Mouse (Mus musculus) limb, embryonic 15.5 days (tissue): ENCODE results near the gene Tpcn1. TPM values are rescaled to one million over a fixed set of nuclear protein-coding genes. Genes with fewer than 3 reads are reported as not detected.
A peak's percentile ranks its signal among the peaks of the same experiment; 100 is the strongest.
"Not testable (repeated sequence)": the region's sequence is repeated elsewhere in the genome, so short reads cannot be mapped to it uniquely, and the experiment has no call there.

ENCODE experiments used
- ATAC-seq: fragments of 200-750 bp; cut with Nextera tagmentation; 2 replicates; pipeline ENCODE4 v1.8.0; 2017; ENCODE audit warnings: low read depth, moderate TSS enrichment; ENCODE audit not compliant: insufficient number of reproducible peaks, low FRiP score, low TSS enrichment
- H3K27ac ChIP-seq: fragments of 300-500 bp; sonication (generic); 2 replicates; pipeline ENCODE4 v1.5.1; 2015; ENCODE audit warnings: moderate library complexity, mild to moderate bottlenecking, inconsistent platforms
- H3K27me3 ChIP-seq: fragments of 300-500 bp; sonication (generic); 2 replicates; pipeline ENCODE4 v1.6.1; 2015; ENCODE audit warnings: inconsistent platforms
- H3K36me3 ChIP-seq: fragments of 300-500 bp; sonication (generic); 2 replicates; pipeline ENCODE4 v1.6.1; 2015; ENCODE audit warnings: inconsistent platforms
- H3K4me1 ChIP-seq: fragments of 300-500 bp; sonication (generic); 2 replicates; pipeline ENCODE4 v1.6.1; 2015; ENCODE audit warnings: inconsistent platforms
- H3K4me2 ChIP-seq: fragments of 300-500 bp; sonication (generic); 2 replicates; pipeline ENCODE4 v1.6.1; 2015; ENCODE audit warnings: mild to moderate bottlenecking, inconsistent platforms
- H3K4me3 ChIP-seq: fragments of 300-500 bp; sonication (generic); 2 replicates; pipeline ENCODE4 v1.5.1; 2015; ENCODE audit warnings: mild to moderate bottlenecking, inconsistent platforms
- H3K9ac ChIP-seq: fragments of 300-500 bp; sonication (generic); 2 replicates; pipeline ENCODE4 v1.6.1; 2015; ENCODE audit warnings: inconsistent platforms
- H3K9me3 ChIP-seq: fragments of 300-500 bp; sonication (generic); 2 replicates; pipeline ENCODE4 v1.6.1; 2016; ENCODE audit warnings: inconsistent platforms
- WGBS: fragments of 180-500 bp; shearing (Covaris S2); methylation state at CpG from one replicate; pipeline ENCODE4 v1.1.7; 2015; 5-methylcytosine and 5-hydroxymethylcytosine counted together
- polyA plus RNA-seq: library from polyadenylated mRNA; unstranded; fragments of >200 nt; fragmentation: Nextera tagmentation; extraction: Ambion mirVana; gene quantifications from 2 replicates; pipeline ENCODE4 v1.2.1, GENCODE M21; 2015

Tpcn1 gene
- polyA plus RNA-seq, 1 experiment from 2014 or later, result 25.4 TPM

- no peaks in the 10 kb centered on the region for H3K9me3 ChIP-seq
- H3K9ac ChIP-seq, result peak overlapping the region; percentile 83
- H3K4me2 ChIP-seq, result peak overlapping the region; percentile 91
- 8% methylated on average over 12 of the region's 12 CpGs for WGBS
- no peak overlapping the region for H3K27ac ChIP-seq
- ATAC-seq, result no peak
- no peaks in the 10 kb centered on the region for H3K27me3 ChIP-seq
- peaks cover 31% of the 10 kb centered on the region for H3K4me1 ChIP-seq
- H3K4me3 ChIP-seq, result peak overlapping the region; percentile 81
- 0 out of 2 replicates have a peak, but pooled peaks cover 6% of the 10 kb centered on the region for H3K36me3 ChIP-seq
These were observed 85.8 kb downstream of the Tpcn1 start for GRCm38 (mm10) chr5:120502675-120503143.

- peak overlapping the region; percentile 91 for H3K4me2 ChIP-seq
- 59% methylated on average over 9 of the region's 9 CpGs for WGBS
These were observed 86.3 kb downstream of the Tpcn1 start for GRCm38 (mm10) chr5:120502147-120502621.

GRCm38 (mm10) chr5:120500609-120501008 lies 87.9 kb downstream of the Tpcn1 start:
- not testable (repeated sequence) for H3K27me3 ChIP-seq, H3K9me3 ChIP-seq, H3K9ac ChIP-seq, H3K27ac ChIP-seq, ATAC-seq, H3K4me2 ChIP-seq, H3K4me3 ChIP-seq
- 88% methylated on average over 9 of the region's 9 CpGs for WGBS
- Histone ChIP-seq H3K4me1 (peaks cover 24% of the 10 kb centered on the region), H3K36me3 (0 out of 2 replicates have a peak, but pooled peaks cover 14% of the 10 kb centered on the region)

More at GRCm38 (mm10) chr5:120502147-120502621, 86.3 kb downstream of the Tpcn1 start:
- Histone ChIP-seq H3K4me3 (peak overlapping the region; percentile 81), H3K9me3 (no peaks in the 10 kb centered on the region), H3K4me1 (peaks cover 31% of the 10 kb centered on the region), H3K27ac (no peak overlapping the region), H3K36me3 (0 out of 2 replicates have a peak, but pooled peaks cover 6% of the 10 kb centered on the region), H3K27me3 (no peaks in the 10 kb centered on the region), H3K9ac (0 out of 2 replicates have a peak overlapping the region, but pooled peaks have one; percentile 83)
- ATAC-seq, result no peak

GRCm38 (mm10) chr5:120499202-120499601 lies 89.3 kb downstream of the Tpcn1 start:
- H3K27me3 ChIP-seq, result no peaks in the 10 kb centered on the region
- no peak overlapping the region for H3K27ac ChIP-seq
- 70% methylated on average over 4 of the region's 4 CpGs for WGBS
- H3K4me3 ChIP-seq, result no peak overlapping the region
- no peak for ATAC-seq
- H3K9ac ChIP-seq, result no peak overlapping the region
- no peak overlapping the region for H3K4me2 ChIP-seq
- peaks cover 18% of the 10 kb centered on the region for H3K4me1 ChIP-seq
- H3K9me3 ChIP-seq, result no peaks in the 10 kb centered on the region
- peaks cover 26% of the 10 kb centered on the region; the same call in 1 of the 2 replicates for H3K36me3 ChIP-seq

GRCm38 (mm10) chr5:120497071-120497470 lies 91.4 kb downstream of the Tpcn1 start:
- H3K4me1 ChIP-seq, result peaks cover 7% of the 10 kb centered on the region
- H3K4me3 ChIP-seq, result no peak overlapping the region
- H3K36me3 ChIP-seq, result peaks cover 47% of the 10 kb centered on the region
- no peak overlapping the region for H3K9ac ChIP-seq
- H3K4me2 ChIP-seq, result no peak overlapping the region
- H3K27me3 ChIP-seq, result no peaks in the 10 kb centered on the region
- no peak for ATAC-seq
- no peaks in the 10 kb centered on the region for H3K9me3 ChIP-seq
- H3K27ac ChIP-seq, result no peak overlapping the region
- WGBS, result 82% methylated on average over 3 of the region's 3 CpGs

GRCm38 (mm10) chr5:120495703-120496226 lies 92.7 kb downstream of the Tpcn1 start:
- peaks cover 54% of the 10 kb centered on the region for H3K36me3 ChIP-seq
- WGBS, result 78% methylated on average over 13 of the region's 13 CpGs
- H3K4me3 ChIP-seq, result no peak overlapping the region
- H3K27me3 ChIP-seq, result no peaks in the 10 kb centered on the region
- H3K4me2 ChIP-seq, result no peak overlapping the region
- no peaks in the 10 kb centered on the region for H3K9me3 ChIP-seq
- no peak overlapping the region for H3K27ac ChIP-seq
- no peak overlapping the region for H3K9ac ChIP-seq
- no peaks in the 10 kb centered on the region for H3K4me1 ChIP-seq
- ATAC-seq, result no peak

GRCm38 (mm10) chr5:120495064-120495702 lies 93.3 kb downstream of the Tpcn1 start:
- Histone ChIP-seq H3K36me3 (peaks cover 56% of the 10 kb centered on the region), H3K4me3 (no peak overlapping the region), H3K4me1 (no peaks in the 10 kb centered on the region), H3K9ac (no peak overlapping the region), H3K4me2 (no peak overlapping the region), H3K27ac (no peak overlapping the region), H3K27me3 (no peaks in the 10 kb centered on the region), H3K9me3 (no peaks in the 10 kb centered on the region)
- WGBS, result 73% methylated on average over 10 of the region's 10 CpGs
- ATAC-seq, result no peak

GRCm38 (mm10) chr5:120493873-120494395 lies 94.5 kb downstream of the Tpcn1 start:
- no peak overlapping the region for H3K4me2 ChIP-seq
- no peaks in the 10 kb centered on the region for H3K9me3 ChIP-seq
- H3K36me3 ChIP-seq, result peaks cover 62% of the 10 kb centered on the region
- no peak overlapping the region for H3K4me3 ChIP-seq
- no peak for ATAC-seq
- no peak overlapping the region for H3K9ac ChIP-seq
- H3K27me3 ChIP-seq, result no peaks in the 10 kb centered on the region
- H3K27ac ChIP-seq, result no peak overlapping the region
- WGBS, result 87% methylated on average over 9 of the region's 9 CpGs
- no peaks in the 10 kb centered on the region for H3K4me1 ChIP-seq

GRCm38 (mm10) chr5:120493440-120493839 lies 95.0 kb downstream of the Tpcn1 start:
- WGBS, result 95% methylated on average over 6 of the region's 6 CpGs
- Histone ChIP-seq H3K27ac (no peak overlapping the region), H3K27me3 (no peaks in the 10 kb centered on the region), H3K9ac (no peak overlapping the region), H3K9me3 (no peaks in the 10 kb centered on the region), H3K4me1 (no peaks in the 10 kb centered on the region), H3K36me3 (peaks cover 62% of the 10 kb centered on the region), H3K4me2 (no peak overlapping the region), H3K4me3 (no peak overlapping the region)
- ATAC-seq, result no peak; the same call in 1 of the 2 replicates

- Histone ChIP-seq H3K4me2 (no peak overlapping the region), H3K4me1 (no peaks in the 10 kb centered on the region), H3K9ac (no peak overlapping the region), H3K9me3 (no peaks in the 10 kb centered on the region), H3K36me3 (peaks cover 72% of the 10 kb centered on the region), H3K27me3 (no peaks in the 10 kb centered on the region), H3K4me3 (no peak overlapping the region), H3K27ac (no peak overlapping the region)
- 71% methylated on average over 11 of the region's 11 CpGs for WGBS
- ATAC-seq, result no peak
These were observed 96.0 kb downstream of the Tpcn1 start for GRCm38 (mm10) chr5:120492437-120492836.

GRCm38 (mm10) chr5:120490679-120491192 lies 97.7 kb downstream of the Tpcn1 start:
- Histone ChIP-seq H3K4me3 (no peak overlapping the region), H3K9me3 (no peaks in the 10 kb centered on the region), H3K27me3 (no peaks in the 10 kb centered on the region), H3K9ac (no peak overlapping the region), H3K4me1 (no peaks in the 10 kb centered on the region), H3K27ac (no peak overlapping the region), H3K36me3 (peaks cover 82% of the 10 kb centered on the region), H3K4me2 (no peak overlapping the region)
- 68% methylated on average over 8 of the region's 8 CpGs for WGBS
- ATAC-seq, result no peak

- Histone ChIP-seq H3K36me3 (peaks cover 77% of the 10 kb centered on the region), H3K4me3 (no peak overlapping the region), H3K9ac (no peak overlapping the region), H3K27ac (no peak overlapping the region), H3K4me2 (no peak overlapping the region), H3K27me3 (no peaks in the 10 kb centered on the region), H3K9me3 (no peaks in the 10 kb centered on the region), H3K4me1 (no peaks in the 10 kb centered on the region)
- 82% methylated on average over 8 of the region's 8 CpGs for WGBS
- no peak for ATAC-seq
These were observed 100.6 kb downstream of the Tpcn1 start for GRCm38 (mm10) chr5:120487844-120488243.
